Mouse (Mus musculus): ENCODE results near the gene Klhdc8b. TPM values are rescaled to one million over a fixed set of nuclear protein-coding genes. Genes with fewer than 3 reads are reported as not detected.

The Klhdc8b gene
- total RNA-seq, 2 experiments from 2014 or later: 25.6 to 34.8 TPM

DNA sequence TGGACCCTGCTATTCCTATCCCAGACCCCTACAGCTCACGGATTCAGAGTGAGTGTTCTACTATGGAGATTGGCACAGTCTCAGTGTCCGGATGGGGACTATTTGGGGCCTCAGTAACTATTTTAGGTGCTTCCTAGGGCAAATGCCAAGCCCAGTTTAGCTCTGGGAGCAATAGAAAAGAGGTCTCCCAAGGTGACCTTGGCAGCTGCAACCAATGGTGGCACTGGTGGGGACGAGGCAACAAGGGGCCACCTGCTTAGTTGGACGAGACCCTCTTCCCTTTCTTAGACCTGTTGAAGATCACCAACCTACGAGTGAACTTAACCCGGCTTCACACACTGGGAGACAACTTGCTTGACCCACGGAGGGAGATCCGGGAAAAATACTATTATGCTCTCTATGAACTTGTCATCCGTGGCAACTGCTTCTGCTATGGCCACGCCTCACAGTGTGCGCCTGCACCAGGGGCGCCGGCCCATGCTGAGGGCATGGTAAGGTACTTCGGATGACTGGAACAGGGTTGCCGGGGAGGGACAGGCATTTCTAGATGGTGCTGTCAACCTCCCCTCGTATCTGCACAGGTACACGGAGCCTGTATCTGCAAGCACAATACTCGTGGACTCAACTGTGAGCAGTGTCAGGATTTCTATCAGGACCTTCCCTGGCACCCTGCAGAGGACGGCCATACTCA, 20.3 kb upstream of the Klhdc8b start:
- no peak for DNase-seq

DNA sequence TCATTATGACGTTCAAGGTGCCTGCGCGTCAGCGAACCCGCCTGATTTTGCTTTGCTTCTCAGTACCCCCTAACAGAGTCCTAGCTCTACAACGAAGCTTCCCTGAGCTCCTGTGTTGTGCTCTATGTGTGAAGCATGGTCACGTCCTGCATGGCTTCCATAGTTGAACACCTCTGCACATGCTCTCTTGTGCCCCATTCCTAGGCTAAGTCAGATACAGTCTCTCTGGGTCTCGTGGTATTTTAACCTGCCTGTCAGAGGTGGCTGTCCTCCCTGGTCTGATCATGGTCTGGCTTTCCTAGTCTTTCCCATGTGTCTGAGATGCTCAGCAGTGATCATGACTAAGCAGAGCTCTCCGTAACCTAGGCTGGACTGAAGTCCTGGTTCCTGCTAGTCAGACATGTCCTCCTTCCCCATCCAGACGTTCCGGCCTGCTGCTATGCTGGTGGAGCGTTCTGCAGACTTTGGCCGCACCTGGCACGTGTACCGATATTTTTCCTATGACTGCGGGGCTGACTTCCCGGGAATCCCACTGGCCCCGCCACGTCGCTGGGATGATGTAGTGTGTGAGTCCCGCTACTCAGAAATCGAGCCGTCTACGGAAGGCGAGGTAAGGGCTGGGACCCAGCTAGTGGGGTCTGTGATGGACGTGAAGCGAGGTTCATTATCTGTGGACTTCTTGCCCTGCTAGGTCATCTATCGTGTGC, 19.6 kb upstream of the Klhdc8b start:
- no peak for DNase-seq

DNA sequence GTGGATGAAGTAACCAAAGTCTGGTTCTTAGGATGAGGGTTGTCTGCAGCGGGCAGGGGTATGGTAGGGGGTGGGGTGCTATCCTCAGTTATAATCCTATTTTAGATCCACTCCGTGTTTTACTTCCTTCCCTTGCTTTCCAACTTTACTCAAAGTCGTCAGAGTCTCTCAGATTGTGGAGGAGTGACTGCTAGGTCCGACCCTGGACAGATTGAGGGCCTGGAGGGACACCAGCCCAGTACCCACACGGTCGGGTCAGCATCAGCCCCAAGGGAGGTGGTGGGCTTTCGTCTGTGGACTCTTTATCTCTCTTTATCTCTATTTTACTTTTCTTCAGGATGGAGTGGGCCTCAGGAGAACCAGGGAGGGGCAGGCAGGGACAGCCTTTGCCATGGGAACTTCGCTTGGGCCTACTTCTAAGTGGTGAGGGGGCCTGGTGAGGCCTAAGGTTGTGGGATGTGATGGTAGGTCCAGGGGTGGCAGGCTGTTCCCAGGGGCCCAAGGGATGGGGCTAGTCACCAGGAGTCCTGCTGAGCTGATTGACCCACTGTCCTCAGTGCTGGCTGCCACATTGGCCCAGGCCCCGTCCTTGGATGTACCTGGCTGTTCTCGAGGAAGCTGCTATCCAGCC, 18.5 kb upstream of the Klhdc8b start, which contains the start of gene Lamb2:
TSS of gene Lamb2 (plus strand) at position 16 of the 631 bp plus-strand sequence.
- DNase-seq: peak; percentile 57

- peak; percentile 29 for DNase-seq
Measured at GRCm38 (mm10) chr9:108479241-108479640, 17.9 kb upstream of the Klhdc8b start.

DNA sequence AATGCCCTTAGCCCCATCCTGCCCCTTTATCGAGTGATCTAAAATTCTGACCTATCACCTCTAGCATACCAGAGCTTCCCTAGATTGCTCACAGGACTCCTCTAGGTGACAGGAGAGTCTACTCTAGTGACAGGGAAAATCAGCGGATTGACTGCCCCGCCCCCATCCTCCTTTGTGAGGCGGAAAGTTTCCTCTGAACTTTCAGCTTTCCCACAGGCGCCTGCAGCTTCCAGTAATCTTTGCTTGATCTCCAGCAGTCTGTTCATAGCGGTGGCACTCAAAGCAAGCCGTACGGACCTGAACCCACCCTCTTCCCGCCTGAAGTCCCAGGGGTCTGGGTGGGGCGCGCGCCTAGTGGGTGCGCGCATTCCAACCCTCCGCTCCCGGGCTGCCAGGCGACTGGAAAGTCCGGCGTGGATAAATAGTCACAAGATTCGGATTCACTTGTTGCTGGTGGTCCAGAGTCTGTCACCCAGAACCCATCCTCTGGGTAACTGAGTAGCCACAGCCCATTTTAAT, 17.3 kb upstream of the Klhdc8b start:
- peak; percentile 88 for DNase-seq

GRCm38 (mm10) chr9:108474528-108474927, 13.1 kb upstream of the Klhdc8b start:
- DNase-seq: no peak

GRCm38 (mm10) chr9:108469845-108470244, 8.5 kb upstream of the Klhdc8b start:
- no peak for DNase-seq

- DNase-seq: no peak
Measured at GRCm38 (mm10) chr9:108469430-108469829, 8.0 kb upstream of the Klhdc8b start.

DNA sequence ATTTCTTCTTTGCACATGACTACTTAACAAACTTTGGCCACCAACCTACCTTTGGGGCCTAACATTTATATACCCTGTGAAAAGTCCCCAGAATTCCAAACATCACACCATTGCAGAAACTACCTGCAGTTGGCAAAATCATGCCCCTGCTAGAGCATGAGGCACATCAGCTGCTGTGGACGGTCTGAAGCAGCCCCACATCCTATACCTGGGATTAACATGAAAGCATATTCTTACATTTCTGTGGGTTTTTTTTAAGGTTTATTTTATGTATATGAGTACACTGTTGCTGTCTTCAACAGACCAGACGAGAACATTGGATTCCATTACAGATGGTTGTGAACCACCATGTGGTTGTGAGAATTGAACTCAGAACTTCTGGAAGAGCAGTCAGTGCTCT, 4.8 kb upstream of the Klhdc8b start:
- DNase-seq: no peak

GRCm38 (mm10) chr9:108463713-108464112, 2.3 kb upstream of the Klhdc8b start:
- peak; percentile 47 for DNase-seq

GRCm38 (mm10) chr9:108462192-108462591, 811 bp upstream of the Klhdc8b start:
- peak; percentile 30 for DNase-seq

DNA sequence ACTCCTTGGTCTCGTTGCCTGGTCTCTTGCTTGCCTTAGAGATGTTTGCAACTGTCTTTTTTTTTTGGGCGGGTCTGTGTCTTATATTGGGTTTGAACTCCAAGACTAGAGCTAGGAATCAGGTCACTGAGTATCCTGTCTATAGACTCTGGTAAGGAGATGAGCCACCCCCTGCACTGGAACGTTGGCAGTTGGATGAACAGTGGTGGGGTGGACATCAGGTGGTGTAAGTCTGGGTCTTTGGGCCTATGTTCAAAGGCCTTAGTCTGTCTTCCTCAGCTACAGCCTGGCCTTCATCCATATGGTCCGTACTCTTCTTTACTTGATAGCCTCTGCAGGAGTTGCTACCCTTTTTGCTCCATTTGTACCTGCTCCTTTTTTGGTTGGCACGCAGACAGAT, 294 bp upstream of the Klhdc8b start:
- DNase-seq: no peak

DNA sequence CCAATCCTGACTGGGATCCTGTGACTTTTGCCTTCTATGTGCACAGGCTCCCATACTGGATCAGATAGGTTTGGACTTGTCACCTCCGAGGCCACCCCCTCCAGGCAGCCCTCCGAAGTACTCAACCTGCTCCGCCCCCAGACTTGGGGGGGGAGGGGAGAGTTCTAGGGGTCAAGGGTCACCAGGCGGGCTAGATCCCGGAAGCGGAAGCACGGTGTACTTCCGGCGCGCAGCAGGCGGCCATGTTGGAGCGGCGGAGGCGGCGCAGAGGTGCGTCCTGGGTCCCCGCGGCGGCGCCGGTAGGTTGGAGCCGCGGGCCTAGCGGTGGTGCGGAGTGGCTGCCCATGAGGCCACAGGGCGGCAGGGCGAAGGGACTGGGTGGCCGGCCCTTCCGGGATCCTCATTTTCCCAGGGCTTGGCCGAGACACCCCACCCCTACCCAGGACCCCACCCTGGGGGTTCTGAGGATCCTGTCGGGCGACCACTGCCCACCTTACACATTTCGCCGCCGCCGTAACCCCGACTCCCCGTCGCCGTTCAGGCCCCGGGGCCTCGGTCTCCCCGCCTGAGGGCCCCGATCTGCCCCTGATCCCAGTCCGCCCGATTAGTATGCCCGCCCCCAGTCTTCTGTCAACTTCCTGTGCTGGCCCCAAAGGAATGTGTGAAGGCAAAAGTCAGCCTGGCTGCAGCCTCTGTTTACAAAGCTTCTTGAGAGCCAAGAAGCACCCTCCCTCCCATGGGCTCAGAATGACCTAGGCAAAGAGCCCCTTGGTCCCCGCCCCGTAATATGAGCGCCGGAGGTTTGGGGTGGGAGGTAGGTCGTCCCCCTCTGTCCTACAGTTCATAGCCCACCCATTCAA, 832 bp downstream of the Klhdc8b start, which contains the start of gene Ccdc71:
TSS of gene Ccdc71 (plus strand) at position 209 of the 860 bp plus-strand sequence.
- DNase-seq: peak; percentile 91

- no peak for DNase-seq
Measured at GRCm38 (mm10) chr9:108459939-108460318, 1.5 kb downstream of the Klhdc8b start.

- DNase-seq: no peak
Measured at GRCm38 (mm10) chr9:108456953-108457352, 4.4 kb downstream of the Klhdc8b start.

DNA sequence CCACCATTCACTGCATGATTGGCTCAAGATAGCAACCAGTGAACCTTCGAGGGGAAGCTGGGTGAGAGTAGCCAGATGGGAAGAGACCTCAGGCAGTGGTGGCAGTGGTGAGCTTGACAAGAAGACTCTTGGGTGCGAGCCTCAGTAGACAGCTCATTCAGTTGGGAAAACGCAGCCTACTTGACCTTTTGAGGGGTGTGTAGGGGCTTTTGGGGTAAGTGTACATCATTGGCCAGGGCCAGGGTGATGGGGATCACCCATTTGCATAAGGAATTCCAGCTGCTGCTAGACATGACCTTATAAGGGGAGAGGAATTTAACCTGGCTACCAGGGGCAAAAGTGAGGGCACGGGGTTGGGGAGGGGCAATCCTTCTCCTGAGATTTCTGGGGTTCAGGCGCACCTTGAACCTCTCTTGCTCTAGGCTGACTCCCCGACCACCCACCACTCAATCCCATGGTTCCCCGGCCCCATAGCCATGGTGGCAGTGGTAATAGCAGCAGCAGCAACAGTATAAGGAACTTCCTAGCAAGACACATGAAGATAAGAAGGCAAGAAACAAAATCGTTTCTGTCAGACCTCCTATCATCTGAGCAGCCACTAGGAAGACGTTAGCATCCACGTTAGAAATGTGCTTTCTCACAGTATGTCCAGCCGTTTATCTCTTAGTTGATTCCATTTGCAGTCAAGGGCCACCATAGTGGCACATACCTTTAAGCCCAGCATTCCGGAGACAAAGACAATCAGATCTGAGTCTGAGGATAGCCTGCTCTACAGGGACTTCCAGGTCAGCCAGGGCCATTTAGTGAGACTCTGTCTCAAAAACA, 5.4 kb downstream of the Klhdc8b start:
- no peak for DNase-seq

DNA sequence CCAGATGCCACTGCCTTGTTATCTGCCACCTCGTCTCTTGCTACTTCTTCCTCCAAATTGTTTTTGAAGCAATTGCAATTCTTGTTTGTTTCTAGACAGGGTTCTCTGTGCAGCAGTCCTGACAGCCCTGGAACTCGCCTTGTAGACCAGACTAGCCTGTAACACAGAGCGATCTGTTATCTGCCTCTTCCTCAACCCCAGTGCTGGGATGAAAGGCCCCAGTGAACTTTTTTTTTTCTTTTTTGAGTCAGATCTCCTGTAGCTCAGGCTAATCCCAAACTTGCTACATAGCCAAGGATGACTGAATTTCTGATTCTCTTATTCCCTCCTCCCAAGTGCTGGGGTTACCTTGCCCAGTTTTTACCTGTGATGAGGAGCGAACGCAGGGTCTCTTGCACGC, 7.0 kb downstream of the Klhdc8b start:
- no peak for DNase-seq

GRCm38 (mm10) chr9:108453458-108453857, 7.9 kb downstream of the Klhdc8b start:
- DNase-seq: no peak

DNA sequence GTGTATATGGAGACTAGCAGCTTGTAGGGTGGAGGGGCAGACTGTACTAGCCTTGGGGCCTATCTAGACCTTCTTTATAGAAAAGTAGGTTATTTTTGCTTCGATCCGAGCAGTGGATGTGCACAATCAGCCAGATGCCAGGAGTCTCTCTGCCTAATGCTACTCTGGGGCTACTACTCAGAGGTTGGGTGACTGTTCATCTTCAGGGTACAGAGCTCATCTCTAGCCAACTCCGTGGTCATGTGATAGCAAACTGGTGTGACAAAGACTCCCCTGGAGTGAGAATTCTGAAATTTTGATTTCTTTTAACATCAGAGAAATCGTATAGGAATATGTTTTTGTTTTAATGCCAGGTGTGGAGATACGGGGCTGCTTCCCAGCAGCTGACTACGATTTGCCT, 8.5 kb downstream of the Klhdc8b start:
- no peak for DNase-seq

GRCm38 (mm10) chr9:108452291-108452906, 9.0 kb downstream of the Klhdc8b start:
- DNase-seq: peak; percentile 93
